In the genomic region with DNA sequence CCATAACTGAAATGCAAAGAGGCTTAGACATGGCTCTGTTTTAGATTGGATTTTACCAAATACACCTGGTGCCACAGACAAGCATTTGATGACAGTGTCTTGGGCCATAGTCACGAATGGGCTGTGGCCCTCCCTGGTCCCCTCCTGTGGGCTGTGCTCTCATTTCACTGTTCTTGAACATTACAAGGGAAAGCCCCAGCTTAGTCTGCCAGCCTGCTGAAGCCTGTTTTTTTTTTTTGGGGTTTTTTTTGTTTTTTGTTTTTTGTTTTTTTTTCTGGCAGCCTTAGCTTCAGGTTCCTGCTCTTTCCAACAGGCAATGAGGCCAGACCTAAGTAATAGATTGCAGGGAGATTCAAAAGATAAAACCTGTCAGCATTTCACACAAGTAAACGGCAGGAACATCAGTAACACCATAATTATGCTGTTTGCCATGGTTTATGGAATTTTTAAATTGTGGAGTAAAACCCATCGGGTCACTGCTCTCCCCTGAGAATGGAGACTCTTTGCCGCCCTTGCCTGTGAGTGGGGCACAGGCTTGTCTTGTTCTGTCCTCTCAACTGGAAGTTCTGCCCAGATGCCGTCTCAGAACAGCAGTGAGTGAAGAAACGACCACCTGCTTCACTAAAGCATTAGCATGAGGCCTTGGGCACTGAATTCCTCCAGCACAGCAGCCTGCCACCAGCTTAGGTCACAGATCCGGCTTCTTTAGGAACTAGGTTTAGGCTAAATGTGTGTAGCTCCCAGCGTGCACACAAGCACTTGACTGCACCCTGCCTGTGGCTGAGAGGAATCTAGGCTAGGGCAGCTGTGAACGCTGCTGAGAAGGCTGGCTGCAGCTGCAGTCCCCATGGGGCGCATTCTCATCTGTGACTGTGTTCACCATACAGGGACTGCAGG, we compare ENCODE assay signal across 8 mouse cellular contexts.
DNase-seq lines count a peak whose midpoint lies in the region; ATAC-seq lines count a peak whose summit lies in the region.
"Had no signal": no experiment of that assay in that cellular context is flagged by ENCODE, and none has a peak within 500 bp of the region (broad histone marks: within the 10 kb centered on the region; RNA-seq: fewer than 3 reads in every experiment).

No protein-coding gene starts in this region.

- 37% methylated on average over 10 of the region's 10 CpGs for WGBS in neural tube, embryonic 11.5 days
- 38% methylated on average over 10 of the region's 10 CpGs for WGBS in hindbrain, embryonic 10.5 days
- WGBS in midbrain, embryonic 16.5 days = 19% methylated on average over 10 of the region's 10 CpGs

- no peaks in the 10 kb centered on the region for H3K36me3 ChIP-seq in neural tube, embryonic 11.5 days (ENCODE audit: control insufficient read depth, insufficient read depth, low read length)
- no peaks in the 10 kb centered on the region for H3K36me3 ChIP-seq in hindbrain, embryonic 10.5 days
- H3K36me3 ChIP-seq in midbrain, embryonic 16.5 days (ENCODE audit: control insufficient read depth, insufficient read depth, low read length) = no peaks in the 10 kb centered on the region

- no peak overlapping the region for H3K9ac ChIP-seq in neural tube, embryonic 11.5 days (ENCODE audit: low read length)
- no peak overlapping the region for H3K9ac ChIP-seq in midbrain, embryonic 16.5 days (ENCODE audit: low read depth, low read length)

- peaks cover 2% of the 10 kb centered on the region for H3K4me1 ChIP-seq in neural tube, embryonic 11.5 days (ENCODE audit: control insufficient read depth, insufficient read depth, low read length)
- peaks cover 48% of the 10 kb centered on the region for H3K4me1 ChIP-seq in hindbrain, embryonic 10.5 days (replicated peaks)
- H3K4me1 ChIP-seq in midbrain, embryonic 16.5 days (ENCODE audit: control insufficient read depth, insufficient read depth, low read length) = peaks cover 29% of the 10 kb centered on the region

- peak; percentile 53 for DNase-seq in neural tube, embryonic 11.5 days (ENCODE audit: low spot score)
- DNase-seq in neural tube, embryonic 10.5 days (ENCODE audit: extremely low spot score, low spot score) = no peak
- DNase-seq in hindbrain, embryonic 10.5 days (ENCODE audit: low spot score) = no peak
- no peak for DNase-seq in cerebellum, postnatal 14 days
- no peak for DNase-seq in Muller cell, postnatal 12 days (ENCODE audit: inconsistent ontology term)
- no peak for DNase-seq in adrenal gland, adult (ENCODE audit: inconsistent age in 2 of 2, low spot score in 1 of 2)

- no peak overlapping the region for H3K27ac ChIP-seq in neural tube, embryonic 11.5 days (ENCODE audit: low read depth, low read length)
- peak overlapping the region; percentile 65 for H3K27ac ChIP-seq in hindbrain, embryonic 10.5 days
- peak overlapping the region; percentile 65 for H3K27ac ChIP-seq in midbrain, embryonic 16.5 days (ENCODE audit: low read length)

- H3K27me3 ChIP-seq in neural tube, embryonic 11.5 days (ENCODE audit: control insufficient read depth, insufficient read depth, low read length) = no peaks in the 10 kb centered on the region
- peaks cover 3% of the 10 kb centered on the region; the same call in 1 of the 2 replicates for H3K27me3 ChIP-seq in hindbrain, embryonic 10.5 days (ENCODE audit: insufficient read depth, poor library complexity, severe bottlenecking)
- H3K27me3 ChIP-seq in midbrain, embryonic 16.5 days (ENCODE audit: control insufficient read depth, insufficient read depth, low read depth, low read length) = no peaks in the 10 kb centered on the region

- peak; percentile 53; the same call in 1 of the 2 replicates for ATAC-seq in neural tube, embryonic 11.5 days (ENCODE audit: insufficient read depth, low FRiP score, low TSS enrichment)
- peak; percentile 63 for ATAC-seq in midbrain, embryonic 16.5 days

- no peaks in the 10 kb centered on the region for H3K9me3 ChIP-seq in neural tube, embryonic 11.5 days (ENCODE audit: control insufficient read depth, low read length)
- H3K9me3 ChIP-seq in hindbrain, embryonic 10.5 days = no peaks in the 10 kb centered on the region
- no peaks in the 10 kb centered on the region for H3K9me3 ChIP-seq in midbrain, embryonic 16.5 days (replicated peaks; ENCODE audit: control insufficient read depth, low read length, poor library complexity, severe bottlenecking)

- H3K4me3 ChIP-seq in neural tube, embryonic 11.5 days (ENCODE audit: low read depth, low read length) = no peak overlapping the region
- no peak overlapping the region for H3K4me3 ChIP-seq in hindbrain, embryonic 10.5 days
- no peak overlapping the region for H3K4me3 ChIP-seq in midbrain, embryonic 16.5 days (ENCODE audit: low read depth, low read length)
- H3K4me3 ChIP-seq: erythroblast, embryonic 14.5 days had no signal

- H3K4me2 ChIP-seq in neural tube, embryonic 11.5 days (ENCODE audit: low read depth) = no peak overlapping the region
- H3K4me2 ChIP-seq in midbrain, embryonic 16.5 days (ENCODE audit: low read length) = no peak overlapping the region
